Mouse (Mus musculus) hindbrain, embryonic 15.5 days (tissue): Measurements from ENCODE around the gene Gm904. TPM values are rescaled to one million over a fixed set of nuclear protein-coding genes. Genes with fewer than 3 reads are reported as not detected.
"Not testable (repeated sequence)": the region's sequence is repeated elsewhere in the genome, so short reads cannot be mapped to it uniquely, and the experiment has no call there.

Source experiments
- ATAC-seq: fragments of 200-750 bp; cut with Nextera tagmentation; 2 replicates; pipeline ENCODE4 v1.8.0; 2017; ENCODE audit warnings: low read depth, moderate number of reproducible peaks, moderate TSS enrichment; ENCODE audit not compliant: low FRiP score
- H3K27ac ChIP-seq: fragments of 300-500 bp; sonication (generic); replicated peaks from 2 replicates; pipeline ENCODE4 v1.5.1; 2015; ENCODE audit warnings: mild to moderate bottlenecking, inconsistent platforms
- H3K27me3 ChIP-seq: fragments of 300-500 bp; sonication (generic); 2 replicates; pipeline ENCODE4 v1.6.1; 2015; ENCODE audit warnings: control low read depth, inconsistent platforms
- H3K36me3 ChIP-seq: fragments of 300-500 bp; sonication (generic); 2 replicates; pipeline ENCODE4 v1.6.1; 2015; ENCODE audit warnings: control low read depth, inconsistent platforms
- H3K4me1 ChIP-seq: fragments of 300-500 bp; sonication (generic); replicated peaks from 2 replicates; pipeline ENCODE4 v1.6.1; 2015; ENCODE audit warnings: control low read depth, inconsistent platforms
- H3K4me2 ChIP-seq: fragments of 300-500 bp; sonication (generic); 2 replicates; pipeline ENCODE4 v1.6.1; 2015; ENCODE audit warnings: moderate library complexity, mild to moderate bottlenecking, inconsistent platforms
- H3K4me3 ChIP-seq: fragments of 300-500 bp; sonication (generic); 2 replicates; pipeline ENCODE4 v1.5.1; 2015; ENCODE audit warnings: mild to moderate bottlenecking, inconsistent platforms
- H3K9ac ChIP-seq: fragments of 300-500 bp; sonication (generic); 2 replicates; pipeline ENCODE4 v1.6.1; 2015; ENCODE audit warnings: inconsistent platforms
- H3K9me3 ChIP-seq: fragments of 300-500 bp; sonication (generic); 2 replicates; pipeline ENCODE4 v1.6.1; 2016; ENCODE audit warnings: control low read depth, inconsistent platforms
- WGBS: fragments of 180-500 bp; shearing (Covaris S2); methylation state at CpG from one replicate; pipeline ENCODE4 v1.1.7; 2015; 5-methylcytosine and 5-hydroxymethylcytosine counted together
- microRNA-seq: library from miRNA; unstranded; fragments of <30 nt; microRNA quantifications from one replicate; pipeline ENCODE4, GENCODE M21; 2016
- polyA plus RNA-seq: library from polyadenylated mRNA; unstranded; fragments of >200 nt; fragmentation: Nextera tagmentation; extraction: Ambion mirVana; gene quantifications from 2 replicates; pipeline ENCODE4 v1.2.1, GENCODE M21; 2015

Gm904 gene
- not detected in 2 replicates for polyA plus RNA-seq

GRCm38 (mm10) chr13:50642928-50643327, at the start of gene Gm904:
Gene Gm904, plus strand, starts transcription at chr13:50643228.
- H3K27ac ChIP-seq, H3K36me3 ChIP-seq, H3K9ac ChIP-seq, H3K9me3 ChIP-seq, ATAC-seq, H3K4me1 ChIP-seq, H3K27me3 ChIP-seq, H3K4me2 ChIP-seq, H3K4me3 ChIP-seq: not testable (repeated sequence)

GRCm38 (mm10) chr13:50648771-50649170, 5.7 kb downstream of the Gm904 start:
- not testable (repeated sequence) for H3K27ac ChIP-seq, H3K27me3 ChIP-seq, H3K4me1 ChIP-seq, H3K9ac ChIP-seq, H3K4me3 ChIP-seq, H3K9me3 ChIP-seq, H3K36me3 ChIP-seq, ATAC-seq, H3K4me2 ChIP-seq
- WGBS, result 81% methylated on average over 2 of the region's 2 CpGs

Small RNA genes within 50 kb of the gene (microRNA-seq; reads per million reads assigned to microRNA genes)
- gene Gm23952 (not detected), gene Mir683-2 (not detected)

Other genes with a start within 250 kb of the Gm904 start
- 30.1 and 37.0 TPM in 2 replicates for gene Fbxw17, start 225.4 kb upstream of the Gm904 start, polyA plus RNA-seq
- gene Gm47429, start 199.3 kb upstream of the Gm904 start, polyA plus RNA-seq, result not detected in 2 replicates
- not detected in 2 replicates for gene Nutm2, start 175.9 kb upstream of the Gm904 start, polyA plus RNA-seq
- not detected in 2 replicates for gene Gm8765, start 55.1 kb downstream of the Gm904 start, polyA plus RNA-seq